Mouse (Mus musculus): ENCODE data around the gene Cpne1.
"Not testable (repeated sequence)": the region's sequence is repeated elsewhere in the genome, so short reads cannot be mapped to it uniquely, and the experiment has no call there.

Gene Cpne1

GRCm38 (mm10) chr2:156111358-156112079 lies at the start of gene Cpne1, which contains the start of gene Rbm12:
TSS of gene Cpne1 (minus strand) at chr2:156111965.
TSS of gene Rbm12 (minus strand) at chr2:156111978.
- peak; percentile 92 for DNase-seq (ENCODE audit: low spot score)

GRCm38 (mm10) chr2:156151538-156151937 lies 39.8 kb upstream of the Cpne1 start:
- peak; percentile 47 for DNase-seq (ENCODE audit: low spot score)

GRCm38 (mm10) chr2:156147316-156147915 lies 35.7 kb upstream of the Cpne1 start:
- DNase-seq (ENCODE audit: low spot score): peak; percentile 81

GRCm38 (mm10) chr2:156146272-156146989 lies 34.7 kb upstream of the Cpne1 start:
- peak; percentile 42 for DNase-seq (ENCODE audit: low spot score)

- DNase-seq (ENCODE audit: low spot score): peak; percentile 38
Observed at GRCm38 (mm10) chr2:156145486-156146130, 33.8 kb upstream of the Cpne1 start.

- peak; percentile 90 for DNase-seq (ENCODE audit: low spot score)
Observed at GRCm38 (mm10) chr2:156143953-156144724, 32.4 kb upstream of the Cpne1 start, which contains the start of the genes Romo1 and Nfs1. TSS of gene Romo1 (plus strand) at chr2:156144039. TSS of gene Nfs1 (minus strand) at chr2:156144186.

- peak; percentile 53 for DNase-seq (ENCODE audit: low spot score)
Observed at GRCm38 (mm10) chr2:156143367-156143766, 31.6 kb upstream of the Cpne1 start.

GRCm38 (mm10) chr2:156142820-156143219 lies 31.1 kb upstream of the Cpne1 start:
- DNase-seq (ENCODE audit: low spot score): no peak

- no peak for DNase-seq (ENCODE audit: low spot score)
Observed at GRCm38 (mm10) chr2:156135695-156136094, 23.9 kb upstream of the Cpne1 start.

- DNase-seq (ENCODE audit: low spot score): no peak
Observed at GRCm38 (mm10) chr2:156134161-156134560, 22.4 kb upstream of the Cpne1 start.

GRCm38 (mm10) chr2:156126992-156127391 lies 15.2 kb upstream of the Cpne1 start, which contains the start of gene Gm28036:
TSS of gene Gm28036 (minus strand) at chr2:156127092.
- no peak for DNase-seq (ENCODE audit: low spot score)

- no peak for DNase-seq (ENCODE audit: low spot score)
Observed at GRCm38 (mm10) chr2:156123731-156124130, 12.0 kb upstream of the Cpne1 start.

GRCm38 (mm10) chr2:156119566-156119965 lies 7.8 kb upstream of the Cpne1 start:
- no peak for DNase-seq (ENCODE audit: low spot score)

GRCm38 (mm10) chr2:156112080-156112423 lies 287 bp upstream of the Cpne1 start:
- DNase-seq (ENCODE audit: low spot score): not testable (repeated sequence)

- DNase-seq (ENCODE audit: low spot score): peak; percentile 62
Observed at GRCm38 (mm10) chr2:156110627-156111357, 973 bp downstream of the Cpne1 start.

- peak; percentile 67 for DNase-seq (ENCODE audit: low spot score)
Observed at GRCm38 (mm10) chr2:156091926-156092325, 19.8 kb downstream of the Cpne1 start.

- DNase-seq (ENCODE audit: low spot score): peak; percentile 7
Observed at GRCm38 (mm10) chr2:156089799-156090198, 22.0 kb downstream of the Cpne1 start.

- DNase-seq (ENCODE audit: low spot score): no peak
Observed at GRCm38 (mm10) chr2:156087391-156088110, 24.2 kb downstream of the Cpne1 start.

- DNase-seq (ENCODE audit: low spot score): no peak
Observed at GRCm38 (mm10) chr2:156084541-156084940, 27.2 kb downstream of the Cpne1 start.

- DNase-seq (ENCODE audit: low spot score): no peak
Observed at GRCm38 (mm10) chr2:156080391-156080790, 31.4 kb downstream of the Cpne1 start.
